Mouse (Mus musculus): ENCODE data around the gene Gnat3. TPM values are rescaled to one million over a fixed set of nuclear protein-coding genes. Genes with fewer than 3 reads are reported as not detected.

Gnat3 gene
- polyA plus RNA-seq, 1 experiment from 2014 or later, result 0.67 TPM

DNA sequence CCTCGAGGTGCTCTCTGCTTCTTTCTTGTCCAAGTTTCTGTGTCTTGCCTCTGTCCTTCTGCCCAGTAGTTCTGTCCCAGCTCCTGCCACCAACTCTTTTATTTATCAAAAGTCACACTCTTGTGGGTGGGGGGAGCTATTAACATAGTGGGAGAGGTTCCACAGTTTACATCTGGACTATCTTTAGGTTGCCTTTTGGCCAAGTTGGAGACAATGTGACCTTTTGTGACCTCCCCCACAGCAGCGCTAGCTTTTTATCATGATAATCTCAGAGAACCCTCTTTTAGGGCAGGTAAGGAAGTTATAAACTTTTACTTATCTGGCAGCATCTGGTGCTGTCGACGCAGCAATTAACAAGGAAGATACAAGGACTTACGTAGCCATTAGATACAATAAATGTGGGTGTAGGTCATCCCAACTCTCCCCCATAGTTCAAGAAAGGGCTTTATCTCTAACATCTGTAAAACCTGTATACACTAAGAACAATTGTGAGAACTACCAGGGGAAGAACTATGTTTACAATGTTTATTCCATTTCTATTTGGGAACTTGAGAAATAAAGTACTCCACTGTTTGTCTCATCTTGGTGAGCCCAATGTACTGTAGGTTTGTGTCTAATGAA lies 18.3 kb downstream of the Gnat3 start:
- Histone ChIP-seq H3K4me1 (no peaks in the 10 kb centered on the region), H3K27ac (replicated peaks) (no peak overlapping the region), H3K4me3 (no peak overlapping the region), H3K9me3 (no peaks in the 10 kb centered on the region), H3K36me3 (replicated peaks) (no peaks in the 10 kb centered on the region), H3K27me3 (replicated peaks; ENCODE audit: low read depth, poor library complexity, severe bottlenecking) (no peaks in the 10 kb centered on the region)
- DNase-seq (ENCODE audit: low spot score), result no peak
- WGBS, result 88% methylated on average over 5 of the region's 5 CpGs

DNA sequence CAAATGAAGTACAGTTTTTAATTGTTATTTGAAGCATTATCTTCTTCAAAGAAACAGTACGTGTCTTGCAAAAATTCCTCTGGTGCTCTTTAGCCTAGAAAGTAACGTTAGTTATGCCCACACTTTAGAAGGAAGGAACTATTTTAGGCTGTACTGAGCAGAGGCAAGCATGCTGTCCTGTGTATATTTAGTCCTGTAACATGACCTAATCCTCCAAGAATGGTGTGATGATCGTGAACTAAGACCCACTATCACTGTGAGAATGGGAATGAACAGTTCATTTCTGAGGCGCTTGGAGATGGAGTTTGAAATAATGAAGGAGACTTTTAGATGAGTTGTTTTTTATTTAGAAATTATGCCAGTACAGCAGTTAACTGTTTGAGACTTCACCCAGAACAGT lies 20.4 kb downstream of the Gnat3 start:
- Histone ChIP-seq H3K9me3 (no peaks in the 10 kb centered on the region), H3K27me3 (replicated peaks; ENCODE audit: low read depth, poor library complexity, severe bottlenecking) (no peaks in the 10 kb centered on the region), H3K27ac (replicated peaks) (no peak overlapping the region), H3K36me3 (replicated peaks) (no peaks in the 10 kb centered on the region), H3K4me1 (no peaks in the 10 kb centered on the region), H3K4me3 (no peak overlapping the region)
- WGBS, result 74% methylated on average over 4 of the region's 4 CpGs
- DNase-seq (ENCODE audit: low spot score), result no peak

DNA sequence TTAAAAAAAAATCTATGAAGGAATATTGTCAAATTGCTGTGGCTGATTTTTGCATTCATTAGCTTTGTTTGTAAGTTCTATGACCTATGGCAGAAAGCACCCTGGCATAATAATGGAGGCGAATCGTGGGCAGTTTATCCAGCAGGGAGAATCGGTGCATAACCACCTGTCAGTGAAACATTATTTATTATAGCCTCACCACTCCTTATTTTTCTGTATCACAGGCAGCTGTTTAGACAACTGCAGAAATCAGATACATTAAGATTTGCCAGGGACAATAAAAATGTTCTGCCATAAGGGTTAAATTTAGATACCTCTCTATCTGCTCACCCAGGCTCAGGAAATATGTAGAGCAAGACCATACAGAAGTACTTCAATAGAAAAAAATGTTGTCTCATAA lies 22.2 kb downstream of the Gnat3 start:
- Histone ChIP-seq H3K9me3 (no peaks in the 10 kb centered on the region), H3K4me3 (no peak overlapping the region), H3K36me3 (replicated peaks) (no peaks in the 10 kb centered on the region), H3K4me1 (no peaks in the 10 kb centered on the region), H3K27ac (replicated peaks) (no peak overlapping the region), H3K27me3 (replicated peaks; ENCODE audit: low read depth, poor library complexity, severe bottlenecking) (no peaks in the 10 kb centered on the region)
- no peak for DNase-seq (ENCODE audit: low spot score)
- 92% methylated on average over 3 of the region's 3 CpGs for WGBS

DNA sequence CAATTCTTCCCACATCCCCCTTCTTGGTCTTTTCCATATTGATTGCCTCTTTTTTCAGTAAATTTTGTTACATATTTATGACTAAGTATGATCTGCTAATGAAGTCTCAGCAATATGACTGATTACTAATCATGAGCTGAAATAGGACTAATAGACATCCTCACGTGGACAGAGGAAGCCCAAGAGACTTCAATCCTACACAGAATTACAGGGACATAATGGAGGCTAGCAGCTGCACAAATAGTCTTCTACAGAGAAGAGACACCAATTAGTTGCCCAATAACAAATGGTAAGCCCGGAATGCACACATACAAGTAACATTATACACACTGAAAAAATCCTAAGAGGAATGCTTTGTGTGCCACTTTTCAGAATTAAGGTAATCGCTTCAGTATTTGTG lies 24.3 kb downstream of the Gnat3 start:
- DNase-seq (ENCODE audit: low spot score), result no peak
- Histone ChIP-seq H3K27me3 (replicated peaks; ENCODE audit: low read depth, poor library complexity, severe bottlenecking) (no peaks in the 10 kb centered on the region), H3K4me1 (no peaks in the 10 kb centered on the region), H3K9me3 (no peaks in the 10 kb centered on the region), H3K4me3 (no peak overlapping the region), H3K36me3 (replicated peaks) (no peaks in the 10 kb centered on the region), H3K27ac (replicated peaks) (no peak overlapping the region)
- WGBS, result 64% methylated on average over 3 of the region's 3 CpGs

DNA sequence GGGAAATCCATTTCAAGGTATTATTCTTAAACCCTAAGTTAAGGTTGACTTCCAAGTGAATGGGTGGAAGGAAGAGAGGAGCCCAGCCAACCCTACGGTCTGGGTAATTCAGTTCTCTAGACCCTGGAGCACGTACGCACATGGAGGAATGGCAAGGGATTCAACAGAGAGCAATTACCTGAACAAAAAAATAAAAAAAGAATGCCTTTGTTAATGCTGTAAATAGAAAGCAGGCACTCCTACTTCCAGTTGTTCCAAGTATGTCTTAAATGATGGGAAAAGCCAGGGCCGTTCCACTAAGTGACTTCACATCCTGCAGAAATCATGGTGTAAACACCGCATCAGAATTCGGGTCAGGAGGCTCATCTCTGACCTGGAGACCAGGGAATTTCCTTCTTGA lies 28.3 kb downstream of the Gnat3 start:
- Histone ChIP-seq H3K36me3 (replicated peaks) (no peaks in the 10 kb centered on the region), H3K27me3 (replicated peaks; ENCODE audit: low read depth, poor library complexity, severe bottlenecking) (no peaks in the 10 kb centered on the region), H3K9me3 (no peaks in the 10 kb centered on the region), H3K4me3 (no peak overlapping the region), H3K4me1 (no peaks in the 10 kb centered on the region), H3K27ac (replicated peaks) (no peak overlapping the region)
- no peak for DNase-seq (ENCODE audit: low spot score)
- WGBS, result 85% methylated on average over 6 of the region's 6 CpGs

- no peak overlapping the region for H3K4me3 ChIP-seq
- H3K36me3 ChIP-seq (replicated peaks), result no peaks in the 10 kb centered on the region
- H3K9me3 ChIP-seq, result no peaks in the 10 kb centered on the region
- no peaks in the 10 kb centered on the region for H3K27me3 ChIP-seq (replicated peaks; ENCODE audit: low read depth, poor library complexity, severe bottlenecking)
- WGBS, result 76% methylated on average over 2 of the region's 2 CpGs
- H3K4me1 ChIP-seq, result no peaks in the 10 kb centered on the region
- no peak for DNase-seq (ENCODE audit: low spot score)
- no peak overlapping the region for H3K27ac ChIP-seq (replicated peaks)
These were observed 37.2 kb downstream of the Gnat3 start for GRCm38 (mm10) chr5:17999570-17999969.

- Histone ChIP-seq H3K4me1 (0 out of 2 replicates have a peak, but pooled peaks cover 5% of the 10 kb centered on the region), H3K36me3 (replicated peaks) (no peaks in the 10 kb centered on the region), H3K9me3 (no peaks in the 10 kb centered on the region), H3K27me3 (replicated peaks; ENCODE audit: low read depth, poor library complexity, severe bottlenecking) (no peaks in the 10 kb centered on the region), H3K4me3 (no peak overlapping the region), H3K27ac (replicated peaks) (no peak overlapping the region)
- 78% methylated on average over 6 of the region's 6 CpGs for whole genome bisulfite sequencing
- no peak for DNase-seq (ENCODE audit: low spot score)
These were observed 37.8 kb downstream of the Gnat3 start for GRCm38 (mm10) chr5:18000185-18000584.

- Histone ChIP-seq H3K27ac (replicated peaks) (no peak overlapping the region), H3K27me3 (replicated peaks; ENCODE audit: low read depth, poor library complexity, severe bottlenecking) (no peaks in the 10 kb centered on the region), H3K4me3 (no peak overlapping the region), H3K9me3 (no peaks in the 10 kb centered on the region), H3K36me3 (replicated peaks) (no peaks in the 10 kb centered on the region), H3K4me1 (0 out of 2 replicates have a peak, but pooled peaks cover 6% of the 10 kb centered on the region)
- WGBS, result 38% methylated on average over 4 of the region's 4 CpGs
- DNase-seq (ENCODE audit: low spot score), result no peak
These were observed 39.3 kb downstream of the Gnat3 start for GRCm38 (mm10) chr5:18001646-18002045.

DNA sequence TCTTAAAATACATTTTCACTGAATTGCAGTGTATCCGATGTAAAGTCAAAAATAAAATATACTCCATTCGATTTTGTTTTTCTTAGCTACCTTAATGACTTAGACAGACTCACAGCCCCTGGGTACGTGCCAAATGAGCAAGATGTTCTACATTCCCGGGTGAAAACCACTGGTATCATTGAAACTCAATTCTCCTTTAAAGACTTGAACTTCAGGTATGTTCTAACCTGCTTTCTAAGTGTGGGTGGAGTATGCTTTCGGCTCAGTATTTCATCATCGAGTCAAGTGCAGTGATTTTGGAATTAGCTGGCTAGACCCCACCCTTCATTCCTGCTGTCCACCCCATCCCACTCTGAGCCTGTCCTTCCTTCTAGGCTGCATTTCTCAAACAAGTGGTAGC lies 41.3 kb downstream of the Gnat3 start:
- no peaks in the 10 kb centered on the region for H3K36me3 ChIP-seq (replicated peaks)
- no peak overlapping the region for H3K27ac ChIP-seq (replicated peaks)
- no peak for DNase-seq (ENCODE audit: low spot score)
- H3K4me3 ChIP-seq, result no peak overlapping the region
- H3K4me1 ChIP-seq, result 0 out of 2 replicates have a peak, but pooled peaks cover 6% of the 10 kb centered on the region
- H3K27me3 ChIP-seq (replicated peaks; ENCODE audit: low read depth, poor library complexity, severe bottlenecking), result no peaks in the 10 kb centered on the region
- no peaks in the 10 kb centered on the region for H3K9me3 ChIP-seq
- WGBS, result 92% methylated on average over 6 of the region's 6 CpGs

DNA sequence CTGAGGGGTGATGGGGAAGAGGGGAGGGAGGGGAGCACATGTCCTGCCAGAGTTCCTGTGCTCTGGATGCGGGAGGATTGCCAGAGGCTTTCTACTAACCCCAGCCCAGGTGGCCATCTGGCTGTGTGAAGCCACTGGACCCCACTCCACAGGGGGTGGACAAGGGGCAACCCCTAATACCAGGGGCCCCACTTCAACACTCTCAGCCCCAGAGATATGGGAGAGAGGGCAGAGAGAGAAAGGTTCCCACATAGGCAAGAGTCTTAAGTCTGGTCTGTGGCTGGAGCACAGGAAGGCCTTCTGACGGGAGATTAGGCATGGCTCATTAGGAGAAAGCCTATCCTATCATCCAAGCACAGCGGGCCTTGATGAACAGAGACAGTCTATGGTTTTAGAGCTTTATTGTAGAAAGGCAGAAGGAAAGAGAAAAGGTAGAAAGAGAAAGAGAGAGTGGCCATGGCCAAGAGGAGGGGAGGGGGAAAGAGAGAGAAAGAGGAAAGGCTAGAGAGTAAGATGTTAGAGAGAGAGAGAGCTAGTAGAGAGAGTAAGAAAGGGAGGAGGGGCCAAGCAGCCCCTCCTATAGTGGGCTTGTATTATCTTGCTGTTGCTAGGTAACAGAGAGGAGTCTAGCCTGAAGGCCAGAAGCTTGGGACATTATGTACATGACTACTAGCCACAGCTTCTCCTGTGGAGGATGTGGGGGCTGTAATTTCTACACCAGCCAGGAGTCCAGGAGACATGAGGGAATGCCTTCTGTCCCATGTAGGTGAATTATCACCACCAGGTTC lies 42.7 kb downstream of the Gnat3 start:
- WGBS, result 56% methylated on average over 3 of the region's 3 CpGs
- H3K9me3 ChIP-seq, result no peaks in the 10 kb centered on the region

GRCm38 (mm10) chr5:18006157-18006556 lies 43.8 kb downstream of the Gnat3 start:
- no peak for DNase-seq (ENCODE audit: low spot score)
- Histone ChIP-seq H3K27me3 (replicated peaks; ENCODE audit: low read depth, poor library complexity, severe bottlenecking) (no peaks in the 10 kb centered on the region), H3K27ac (replicated peaks) (no peak overlapping the region), H3K36me3 (replicated peaks) (no peaks in the 10 kb centered on the region), H3K9me3 (no peaks in the 10 kb centered on the region), H3K4me1 (0 out of 2 replicates have a peak, but pooled peaks cover 6% of the 10 kb centered on the region), H3K4me3 (no peak overlapping the region)
- 84% methylated on average over 2 of the region's 2 CpGs for WGBS

More for the DNA sequence above, 42.7 kb downstream of the Gnat3 start:
- no peak overlapping the region for H3K4me3 ChIP-seq
- no peaks in the 10 kb centered on the region for H3K27me3 ChIP-seq (replicated peaks; ENCODE audit: low read depth, poor library complexity, severe bottlenecking)
- H3K27ac ChIP-seq (replicated peaks), result no peak overlapping the region
- H3K36me3 ChIP-seq (replicated peaks), result no peaks in the 10 kb centered on the region
- H3K4me1 ChIP-seq, result 0 out of 2 replicates have a peak, but pooled peaks cover 6% of the 10 kb centered on the region
- no peak for DNase-seq (ENCODE audit: low spot score)

DNA sequence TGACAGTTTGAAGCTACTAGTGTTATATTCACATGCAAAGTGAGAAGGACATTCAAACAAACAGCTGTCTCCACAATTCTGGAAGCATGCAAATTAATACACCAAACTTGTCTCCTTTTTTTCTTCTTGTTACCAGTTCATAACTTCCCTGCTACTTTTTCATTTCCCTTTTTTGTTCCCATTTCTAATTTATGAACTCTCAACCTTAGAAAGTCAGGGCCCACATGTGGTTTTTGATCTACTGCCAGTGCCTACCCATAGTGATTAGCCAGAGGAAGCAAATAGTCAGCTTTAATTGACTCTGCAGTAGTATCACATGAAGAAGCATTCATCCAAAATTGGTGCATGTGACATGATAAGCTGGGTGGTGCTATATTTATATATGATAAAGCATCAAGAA lies 44.7 kb downstream of the Gnat3 start:
- no peaks in the 10 kb centered on the region for H3K27me3 ChIP-seq (replicated peaks; ENCODE audit: low read depth, poor library complexity, severe bottlenecking)
- no peak for DNase-seq (ENCODE audit: low spot score)
- H3K4me1 ChIP-seq, result 0 out of 2 replicates have a peak, but pooled peaks cover 6% of the 10 kb centered on the region
- H3K4me3 ChIP-seq, result no peak overlapping the region
- H3K27ac ChIP-seq (replicated peaks), result no peak overlapping the region
- no peaks in the 10 kb centered on the region for H3K36me3 ChIP-seq (replicated peaks)
- no peaks in the 10 kb centered on the region for H3K9me3 ChIP-seq

DNA sequence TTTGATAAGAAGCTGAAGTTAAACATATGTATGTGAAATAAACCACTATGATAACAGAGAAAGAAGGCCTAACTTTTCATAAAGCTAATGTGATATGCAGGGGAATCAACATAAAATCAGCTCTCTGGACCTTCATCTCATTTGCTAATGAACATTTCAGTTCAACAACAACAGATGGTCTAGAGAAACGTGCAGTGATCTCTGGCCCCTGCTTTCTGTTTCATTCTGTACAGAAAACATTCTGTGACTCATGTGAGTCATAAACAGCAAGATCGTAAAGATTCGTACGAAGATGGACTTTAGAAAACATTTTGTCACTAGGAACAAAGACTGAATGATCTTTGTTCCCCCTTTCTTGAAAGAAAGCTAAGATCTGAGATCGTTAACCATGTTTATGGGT lies 48.0 kb downstream of the Gnat3 start:
- H3K36me3 ChIP-seq (replicated peaks), result no peaks in the 10 kb centered on the region
- no peaks in the 10 kb centered on the region for H3K4me1 ChIP-seq
- no peaks in the 10 kb centered on the region for H3K9me3 ChIP-seq
- H3K4me3 ChIP-seq, result no peak overlapping the region
- H3K27ac ChIP-seq (replicated peaks), result no peak overlapping the region
- WGBS, result 83% methylated on average over 5 of the region's 5 CpGs
- no peak for DNase-seq (ENCODE audit: low spot score)
- no peaks in the 10 kb centered on the region for H3K27me3 ChIP-seq (replicated peaks; ENCODE audit: low read depth, poor library complexity, severe bottlenecking)
